Mouse (Mus musculus) megakaryocyte, embryonic 14.5 days (primary cell): Measurements from ENCODE around the gene Sdhb.

Experiments
- FLI1 ChIP-seq: IDR thresholded peaks from 2 replicates; pipeline ENCODE4 v1.6.1; 2012; ENCODE audit warnings: low read length, inconsistent platforms, mixed read lengths
- GATA1 ChIP-seq: IDR thresholded peaks from 3 replicates; pipeline ENCODE4 v1.6.1; 2012; ENCODE audit warnings: mixed read lengths, low read length, inconsistent platforms, borderline replicate concordance

GRCm38 (mm10) chr4:140925648-140926047, 35.4 kb upstream of the Sdhb start:
- TF ChIP-seq GATA1 (no peak), FLI1 (no peak)
